In the genomic region with DNA sequence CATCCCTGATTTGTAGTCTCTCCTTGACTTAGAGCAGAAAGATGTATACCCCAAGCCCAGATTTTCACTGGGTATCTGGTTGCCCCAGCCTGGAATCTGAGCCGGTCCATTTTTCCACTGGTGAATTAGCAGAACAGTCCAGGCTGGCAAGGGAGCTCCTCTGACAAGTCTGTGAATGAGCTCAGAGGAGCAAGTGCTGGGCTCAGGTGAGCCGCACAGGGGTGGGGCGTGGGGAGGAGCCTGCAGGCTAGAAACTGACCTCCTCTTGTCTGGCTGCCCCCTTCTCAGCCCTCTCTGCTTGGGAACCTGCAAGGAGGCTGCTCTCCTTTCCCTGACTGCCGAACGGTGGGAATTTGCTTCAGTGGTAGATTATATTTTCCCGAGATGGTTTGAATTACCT, we compare ENCODE assay signal across 15 mouse cellular contexts.
A peak's percentile ranks its signal among the peaks of the same experiment; 100 is the strongest.
DNase-seq lines count a peak whose midpoint lies in the region; ATAC-seq and TF ChIP-seq lines count a peak whose summit lies in the region.
"Had no signal": no experiment of that assay in that cellular context is flagged by ENCODE, and none has a peak within 500 bp of the region (broad histone marks: within the 10 kb centered on the region; RNA-seq: fewer than 3 reads in every experiment).

No protein-coding gene starts in this region.

- no peak overlapping the region for H3K4me3 ChIP-seq in myocyte
- no peak overlapping the region for H3K4me3 ChIP-seq in midbrain, postnatal 0 days (ENCODE audit: low read depth, low read length)
- H3K4me3 ChIP-seq: neural tube, embryonic 12.5 days had no signal

- H3K79me2 ChIP-seq in myocyte (ENCODE audit: control insufficient read depth, insufficient read depth) = no peaks in the 10 kb centered on the region

- H3K27ac ChIP-seq in midbrain, postnatal 0 days (ENCODE audit: low read depth, low read length) = no peak overlapping the region
- H3K27ac ChIP-seq: hindbrain, embryonic 14.5 days; neural tube, embryonic 12.5 days had no signal

- ATAC-seq in midbrain, postnatal 0 days (ENCODE audit: low FRiP score) = no peak
- ATAC-seq: liver, postnatal 0 days had no signal

- H3K36me3 ChIP-seq in myocyte (ENCODE audit: control insufficient read depth, insufficient read depth) = no peaks in the 10 kb centered on the region
- H3K36me3 ChIP-seq in midbrain, postnatal 0 days (ENCODE audit: insufficient read depth, low read length) = no peaks in the 10 kb centered on the region
- H3K36me3 ChIP-seq: neural tube, embryonic 12.5 days had no signal

- H3K4me2 ChIP-seq in myocyte (ENCODE audit: low read depth) = peak overlapping the region; percentile 63
- H3K4me2 ChIP-seq in midbrain, postnatal 0 days (ENCODE audit: low read depth, low read length, poor library complexity, severe bottlenecking) = no peak overlapping the region
- H3K4me2 ChIP-seq: hindbrain, embryonic 14.5 days; neural tube, embryonic 12.5 days had no signal

- TF ChIP-seq CTCF in midbrain, postnatal 0 days (IDR thresholded peaks at IDR 0.05) = no peak

- peak; percentile 56 for DNase-seq in gastrocnemius, adult 18-20 months (ENCODE audit: low spot score)
- DNase-seq in gastrocnemius, postnatal 25 days = no peak
- DNase-seq in kidney, postnatal 10 days = peak; percentile 27
- DNase-seq in kidney, adult 11 months = no peak
- peak; percentile 17 for DNase-seq in kidney, postnatal 14 days
- no peak for DNase-seq in midbrain, postnatal 0 days (ENCODE audit: low spot score)
- DNase-seq in adrenal gland, postnatal 36 days = no peak
- DNase-seq: adrenal gland, adult 8-10 months; cerebellum, postnatal 36 days; layer of hippocampus, adult 9-11 months; liver, postnatal 0 days; midbrain, embryonic 14.5 days had no signal

- no peak overlapping the region for H3ac ChIP-seq in myocyte (ENCODE audit: control insufficient read depth, insufficient read length)

- 61% methylated on average over 6 of the region's 6 CpGs for WGBS in midbrain, postnatal 0 days

- no peaks in the 10 kb centered on the region for H3K4me1 ChIP-seq in midbrain, postnatal 0 days (ENCODE audit: insufficient read depth, low read length)
- H3K4me1 ChIP-seq: neural tube, embryonic 12.5 days had no signal

- no peak for TF ChIP-seq POLR2A in myocyte (IDR thresholded peaks at IDR 0.05; ENCODE audit: insufficient read length, low read depth)

- H3K27me3 ChIP-seq in myocyte (ENCODE audit: control insufficient read depth, insufficient read depth, insufficient read length) = no peaks in the 10 kb centered on the region
- H3K27me3 ChIP-seq in midbrain, postnatal 0 days (ENCODE audit: insufficient read depth, low read length) = no peaks in the 10 kb centered on the region
- H3K27me3 ChIP-seq: neural tube, embryonic 12.5 days had no signal

- no peak overlapping the region for H3K9ac ChIP-seq in midbrain, postnatal 0 days (replicated peaks; ENCODE audit: low read length, poor library complexity, severe bottlenecking)
- H3K9ac ChIP-seq: hindbrain, embryonic 14.5 days; liver, postnatal 0 days; neural tube, embryonic 12.5 days had no signal

- no peaks in the 10 kb centered on the region for H3K9me3 ChIP-seq in midbrain, postnatal 0 days (ENCODE audit: low read length)
- H3K9me3 ChIP-seq: neural tube, embryonic 12.5 days had no signal

TF ChIP-seq in myocyte, 11 proteins besides CTCF, POLR2A, EP300 and RAD21:
- TF ChIP-seq TCF12 (IDR thresholded peaks at IDR 0.05; ENCODE audit: insufficient read depth, poor library complexity, severe bottlenecking) = no peak
- TF ChIP-seq MAX (IDR thresholded peaks at IDR 0.05; ENCODE audit: low read depth) = no peak
- TF ChIP-seq MYOD1 (IDR thresholded peaks at IDR 0.05; ENCODE audit: control insufficient read depth in 1 of 3, insufficient read length in 2 of 3, low read depth in 2 of 3) = no peak
- TF ChIP-seq POLR2AphosphoS2 (IDR thresholded peaks at IDR 0.05; ENCODE audit: insufficient read length, low read depth) = no peak
- no peak for TF ChIP-seq USF1 (IDR thresholded peaks at IDR 0.05; ENCODE audit: low read depth)
- TF ChIP-seq TCF3 (IDR thresholded peaks at IDR 0.05; ENCODE audit: insufficient read length, low read depth) = no peak
- TF ChIP-seq REST (IDR thresholded peaks at IDR 0.05; ENCODE audit: insufficient read depth, insufficient read length) = no peak
- TF ChIP-seq E2F4 (IDR thresholded peaks at IDR 0.05; ENCODE audit: insufficient read depth) = no peak
- no peak for TF ChIP-seq MYOG (IDR thresholded peaks at IDR 0.05; ENCODE audit: control insufficient read depth in 1 of 3, insufficient read depth in 1 of 3, insufficient read length in 2 of 3, low read depth in 2 of 3)
- TF ChIP-seq SRF (IDR thresholded peaks at IDR 0.05; ENCODE audit: control insufficient read depth, insufficient read length, low read depth) = no peak
- no peak for TF ChIP-seq CEBPB (IDR thresholded peaks at IDR 0.05; ENCODE audit: insufficient read depth, poor library complexity, severe bottlenecking)
TF ChIP-seq in myocyte: peak in this region for 0.

Comparison
In these comparisons a context has a peak if more than half of its experiments do, and no peak if none do; other contexts are left out.
1. DNase-seq: peak in gastrocnemius, adult 18-20 months (single experiment), kidney, postnatal 10 days (single experiment) and kidney, postnatal 14 days (single experiment); none in gastrocnemius, postnatal 25 days (single experiment), kidney, adult 11 months (single experiment), midbrain, postnatal 0 days (single experiment) and adrenal gland, postnatal 36 days (0 of 2).